Mouse (Mus musculus) small intestine, adult 2 months (tissue): Measurements from ENCODE around the gene St7l.

ENCODE experiments used
- CTCF ChIP-seq: fragments of 200-500 bp; IDR thresholded peaks from 2 replicates; pipeline ENCODE4 v1.5.1; 2012; ENCODE audit warnings: low read depth, mild to moderate bottlenecking, control low read depth, inconsistent platforms, low read length, moderate library complexity, mixed read lengths; ENCODE audit not compliant: insufficient replicate concordance, insufficient read length; ENCODE audit errors: extremely low read depth
- POLR2A ChIP-seq: fragments of 200-500 bp; IDR thresholded peaks from 2 replicates; pipeline ENCODE4 v1.6.1; 2012; ENCODE audit warnings: low read depth, mild to moderate bottlenecking, control low read depth, inconsistent platforms, low read length, moderate library complexity

DNA sequence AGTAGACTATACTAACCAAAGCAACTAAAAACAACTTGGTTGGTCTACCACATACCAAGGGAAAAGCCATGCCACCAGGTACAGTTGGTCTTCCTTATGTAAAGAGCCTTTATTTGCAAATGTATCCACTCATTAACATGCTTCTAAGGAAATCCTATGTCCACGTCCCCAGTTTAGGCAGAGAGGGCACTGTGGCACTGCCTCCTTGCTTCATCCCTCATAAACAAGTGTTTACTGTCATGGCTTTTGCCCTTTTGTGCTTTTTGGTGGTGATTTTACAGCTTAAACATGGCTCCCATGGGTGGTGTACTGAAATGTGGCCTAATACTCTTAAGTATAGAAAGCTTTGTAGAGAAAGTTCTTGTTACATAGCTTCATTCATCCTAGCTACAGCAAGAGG lies 43.4 kb upstream of the St7l start:
- TF ChIP-seq POLR2A (no peak), CTCF (no peak)
